Mouse (Mus musculus): Measurements from ENCODE around the gene Gm11756.
"Not testable (repeated sequence)": the region's sequence is repeated elsewhere in the genome, so short reads cannot be mapped to it uniquely, and the experiment has no call there.

Gm11756 gene

GRCm38 (mm10) chr4:73920660-73921059 is at the start of gene Gm11756:
Gm11756 (minus strand) TSS chr4:73920760.
- DNase-seq = not testable (repeated sequence)

GRCm38 (mm10) chr4:73950375-73950896 is 29.9 kb upstream of the Gm11756 start, which contains the start of gene 2310002L09Rik:
2310002L09Rik (minus strand) TSS chr4:73950846.
- DNase-seq = no peak

- DNase-seq = not testable (repeated sequence)
Observed at GRCm38 (mm10) chr4:73905853-73906252, 14.7 kb downstream of the Gm11756 start, which contains the start of gene Gm13871. Gm13871 (minus strand) TSS chr4:73905953.

GRCm38 (mm10) chr4:73891012-73891411 is 29.5 kb downstream of the Gm11756 start, which contains the start of gene Gm11757:
Gm11757 (minus strand) TSS chr4:73891112.
- DNase-seq = not testable (repeated sequence)

- not testable (repeated sequence) for DNase-seq
Observed at GRCm38 (mm10) chr4:73876166-73876565, 44.4 kb downstream of the Gm11756 start, which contains the start of gene Gm11758. Gm11758 (minus strand) TSS chr4:73876266.

Data from kidney, adult 9 months (tissue).